Mouse (Mus musculus): ENCODE results near the gene Ciart.
"Not testable (repeated sequence)": the region's sequence is repeated elsewhere in the genome, so short reads cannot be mapped to it uniquely, and the experiment has no call there.

The Ciart gene

DNA sequence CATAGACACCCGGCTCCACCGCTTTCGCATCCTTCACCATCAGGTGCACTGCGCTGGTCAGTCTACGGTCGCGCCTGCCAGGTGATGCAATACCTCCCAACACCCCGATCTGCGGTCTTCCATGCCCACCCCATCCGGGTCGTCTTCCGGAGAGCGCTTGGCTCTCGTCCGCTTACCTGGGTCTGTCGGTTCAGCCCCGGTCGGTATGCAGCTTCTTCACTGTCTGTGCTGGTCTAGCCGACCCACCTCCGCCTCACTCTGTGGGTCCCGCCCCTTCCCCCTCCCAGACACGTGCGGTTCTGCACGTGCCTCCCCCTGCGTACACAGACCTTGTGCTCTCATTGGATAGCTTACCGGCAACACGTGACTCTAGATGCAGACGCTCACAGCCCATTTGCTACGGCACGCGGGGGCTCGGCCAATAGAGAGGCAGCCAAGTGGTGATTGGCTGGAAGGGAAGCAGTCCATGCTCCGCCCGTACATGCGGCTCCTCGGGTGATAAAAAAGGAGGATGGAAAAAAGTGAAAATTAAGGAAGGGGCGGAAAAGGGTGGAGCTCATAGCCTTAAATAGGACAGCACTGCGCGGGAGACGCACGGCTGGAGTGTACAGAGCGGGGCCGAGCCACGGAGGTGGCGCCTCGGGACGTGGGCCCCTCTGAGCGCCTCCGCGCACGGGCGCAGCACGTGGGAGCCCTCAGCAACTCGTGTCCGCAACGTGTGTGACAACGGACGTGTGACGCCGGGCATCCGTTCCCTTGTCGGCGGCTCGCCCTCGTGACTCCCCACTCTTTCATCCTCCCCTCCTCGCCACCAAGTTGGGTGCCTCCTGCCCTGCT is at the start of gene Ciart:
Ciart (minus strand) TSS at position 273 of the 837 bp plus-strand sequence.
- DNase-seq: peak; percentile 97

DNA sequence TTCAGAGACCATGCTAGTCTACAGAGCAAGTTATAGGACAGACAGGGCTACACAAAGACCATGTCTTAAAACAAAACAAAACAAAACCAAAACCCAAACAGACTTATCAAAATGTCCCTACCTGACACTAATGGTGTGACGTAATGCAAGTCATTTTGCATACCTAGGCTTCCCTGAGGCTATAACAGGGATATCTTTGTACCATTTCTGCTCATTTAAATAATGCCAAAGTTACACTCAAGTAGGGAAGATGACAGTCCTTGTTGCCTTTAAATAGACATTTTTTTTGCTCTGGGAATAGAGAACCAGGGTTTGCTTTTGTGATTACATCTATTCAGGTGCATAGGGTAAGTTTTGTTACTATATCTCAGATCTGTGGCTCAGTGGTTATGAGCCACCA is 49.4 kb upstream of the Ciart start:
- no peak for DNase-seq

DNA sequence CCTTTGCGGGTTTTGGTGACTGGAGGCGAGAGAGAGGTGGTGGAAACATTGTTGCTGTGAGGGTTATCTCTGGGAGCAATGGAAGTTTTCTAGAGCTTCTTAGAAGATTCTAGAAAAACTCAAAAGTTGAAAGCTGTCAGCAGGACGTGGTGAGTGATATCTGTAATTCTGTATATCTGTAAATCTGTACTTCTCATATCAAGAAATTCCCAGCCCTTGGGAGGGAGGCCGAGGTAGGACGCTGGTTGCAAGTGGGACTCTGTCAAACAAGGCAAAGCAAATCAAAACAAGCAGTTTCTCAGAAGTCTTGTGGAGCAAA is 48.4 kb upstream of the Ciart start:
- DNase-seq: no peak

DNA sequence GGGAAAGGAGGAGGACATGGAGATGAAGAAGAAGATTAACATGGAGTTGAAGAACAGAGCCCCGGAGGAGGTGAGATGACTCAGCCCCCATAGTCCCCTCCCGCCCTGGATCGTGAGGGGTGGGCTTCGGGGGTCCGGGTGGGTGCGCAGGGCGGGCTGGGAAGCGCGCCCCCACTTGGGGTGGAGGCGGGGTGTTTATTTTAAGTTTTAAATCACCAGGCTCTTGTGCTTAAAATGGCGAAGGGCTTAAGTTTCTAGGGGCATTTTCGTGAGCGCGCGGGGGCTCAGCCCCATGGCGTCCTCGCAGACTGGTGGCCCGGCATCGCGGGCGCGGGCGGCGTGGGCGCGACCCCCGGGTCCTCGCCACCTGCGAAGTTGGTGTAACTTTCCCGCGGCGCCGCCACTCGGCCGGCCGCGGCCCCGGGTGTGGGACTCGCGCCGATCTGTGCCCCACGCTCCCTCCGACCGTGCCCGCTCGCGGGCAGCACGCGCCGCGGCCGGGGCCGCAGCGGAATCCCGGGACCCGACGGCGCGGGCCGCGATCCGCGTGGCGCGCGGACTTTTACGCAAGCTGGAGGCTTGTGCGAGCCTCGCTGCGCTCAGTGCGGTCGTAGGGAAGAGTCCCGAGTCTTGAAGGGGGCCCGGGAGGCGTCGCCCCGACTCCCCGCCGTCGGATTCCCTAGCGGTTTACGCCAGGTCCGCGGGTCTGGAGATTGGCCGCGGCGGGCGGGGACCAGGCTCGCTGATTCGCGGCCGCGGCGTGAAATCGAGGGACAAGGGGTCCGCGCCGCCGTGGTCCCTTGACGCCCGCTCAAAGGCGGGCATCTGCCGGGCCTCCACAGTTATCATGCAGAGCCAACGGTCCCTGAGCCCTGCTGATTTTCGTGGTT is 47.8 kb upstream of the Ciart start:
- peak; percentile 66 to 67 for DNase-seq

DNA sequence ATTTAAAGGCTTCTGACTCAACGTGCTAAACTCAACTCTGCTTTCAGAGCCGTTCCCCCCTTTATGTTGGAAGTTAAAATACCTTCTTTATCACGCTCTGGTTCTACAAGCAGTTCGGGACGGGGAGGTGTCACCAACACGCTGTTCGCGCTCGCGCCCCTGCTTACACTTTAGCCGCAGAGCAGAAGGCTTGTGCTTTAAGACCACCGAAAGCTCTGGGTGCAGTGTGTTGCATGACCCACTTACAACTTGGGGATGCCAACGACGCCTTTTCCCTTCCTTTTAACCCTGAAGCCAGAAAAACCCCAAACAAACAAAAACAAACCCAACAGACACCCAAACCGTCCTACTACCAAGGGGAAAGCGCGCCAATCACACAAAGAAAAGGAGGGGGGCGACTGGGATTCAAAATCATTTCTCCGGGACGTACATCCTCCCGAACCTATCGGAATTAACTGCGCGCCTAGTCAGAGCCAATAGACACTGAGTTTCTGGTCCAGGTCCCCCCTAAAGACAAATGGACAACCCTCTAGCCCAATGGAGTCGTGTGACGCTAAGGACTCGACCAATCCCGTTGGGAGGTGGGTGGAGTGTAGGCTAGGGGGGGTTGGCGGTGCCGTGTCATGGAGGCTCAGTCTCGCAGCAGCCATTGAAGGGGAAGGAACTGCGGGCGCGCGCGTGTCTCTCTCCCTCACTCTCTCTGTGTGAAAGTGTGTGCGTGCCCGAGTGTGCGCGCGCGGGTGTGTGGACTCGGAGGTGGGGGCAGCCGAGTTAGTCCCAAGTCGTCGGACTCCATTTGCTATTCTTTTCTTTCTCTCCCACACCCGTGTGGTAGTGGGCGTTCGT is 46.8 kb upstream of the Ciart start, which contains the start of gene Anp32e:
Anp32e (plus strand) TSS at position 589 of the 846 bp plus-strand sequence.
- peak; percentile 98 to 99 for DNase-seq

DNA sequence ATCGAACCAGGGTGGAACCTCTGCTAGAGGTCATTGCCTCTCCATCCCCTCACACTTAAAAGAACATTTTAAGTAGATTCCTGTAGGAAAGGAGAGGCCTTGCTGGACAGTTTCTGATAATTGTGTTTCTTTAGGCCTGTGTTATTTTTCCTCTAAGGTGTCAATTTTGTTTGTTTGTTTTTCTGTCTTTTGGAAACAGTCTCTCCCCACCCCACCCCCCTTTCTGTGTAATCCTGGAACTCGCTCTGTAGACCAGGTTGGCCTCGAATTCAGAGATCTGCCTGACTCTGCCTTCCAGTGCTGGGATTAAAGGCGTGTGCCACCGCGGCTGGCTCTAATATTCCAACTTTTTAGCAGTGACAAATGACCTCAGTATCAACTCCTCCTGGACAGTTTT is 46.2 kb upstream of the Ciart start:
- DNase-seq: no peak

DNA sequence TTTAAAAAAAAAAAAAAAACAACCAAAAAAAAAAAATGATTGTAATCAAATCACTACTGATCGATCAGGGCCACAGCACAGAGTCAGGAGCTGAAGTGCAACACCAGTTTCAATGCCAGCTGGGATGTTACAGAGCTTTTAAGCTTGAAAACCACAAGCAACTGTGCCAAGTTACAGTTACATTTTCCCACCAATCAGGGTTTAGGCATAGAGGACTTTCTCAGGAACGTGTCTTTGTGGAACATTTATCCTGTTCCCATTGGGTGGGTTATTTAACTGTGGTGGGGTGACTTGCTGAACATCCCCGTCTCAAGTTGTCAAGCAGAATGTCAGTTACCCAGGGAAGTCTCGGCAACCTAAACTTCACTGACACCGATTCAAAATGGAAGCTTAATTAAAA is 43.0 kb upstream of the Ciart start:
- DNase-seq: no peak

DNA sequence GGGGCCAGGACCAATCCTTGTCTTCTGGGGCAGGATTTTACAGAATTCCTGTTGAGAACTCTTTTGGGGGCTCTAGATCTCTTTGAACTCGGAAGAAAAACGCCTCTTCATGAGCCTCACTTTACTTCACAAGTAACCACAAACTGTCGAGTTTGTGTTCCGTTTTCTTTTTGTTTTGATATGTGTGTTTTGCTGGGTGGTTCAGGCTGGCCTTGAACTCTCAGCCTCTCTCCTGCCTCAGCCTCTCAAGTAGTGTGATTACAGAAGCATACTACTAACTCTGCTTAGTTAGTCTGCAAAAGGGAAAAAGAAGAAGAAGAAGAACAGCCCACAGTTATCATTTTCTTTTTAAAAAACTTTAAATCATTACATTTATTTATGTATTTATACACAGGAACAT is 42.1 kb upstream of the Ciart start:
- DNase-seq: no peak

DNA sequence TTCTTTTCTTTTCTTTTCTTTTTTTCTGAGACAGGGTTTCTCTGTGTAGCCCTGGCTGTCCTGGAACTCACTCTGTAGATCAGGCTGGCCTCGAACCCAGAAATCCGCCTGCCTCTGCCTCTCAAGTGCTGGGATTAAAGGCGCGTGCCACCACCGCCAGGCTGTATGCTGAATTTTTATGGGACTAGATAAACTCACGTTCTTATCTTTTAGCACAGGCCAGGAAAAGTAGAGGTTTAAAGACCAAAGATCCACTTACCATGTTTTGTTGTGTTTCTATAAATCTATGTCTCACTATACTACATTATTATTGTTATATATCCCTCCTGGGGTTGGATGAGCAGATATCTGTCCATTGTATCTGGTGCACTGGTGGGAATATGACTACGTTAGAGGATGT is 41.4 kb upstream of the Ciart start:
- DNase-seq: not testable (repeated sequence)

DNA sequence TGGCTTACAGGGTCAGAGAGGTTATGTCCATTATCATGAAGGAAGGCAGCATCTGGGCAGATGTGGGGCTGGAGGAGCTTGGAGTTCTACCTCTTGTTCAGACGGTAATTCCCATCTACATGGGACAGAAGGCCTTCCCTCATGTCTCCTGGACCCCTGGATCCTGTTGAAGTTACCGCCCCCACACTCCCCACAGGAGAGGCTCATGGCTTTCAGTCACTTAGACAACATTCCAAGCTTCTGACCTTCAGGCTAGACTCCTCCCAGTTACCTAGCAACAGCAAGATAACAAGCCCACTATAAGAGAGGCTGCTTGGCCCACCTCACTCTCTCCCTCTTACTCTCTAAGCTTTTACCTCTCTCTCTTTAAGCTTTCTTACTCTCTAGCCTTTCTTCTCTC is 38.5 kb upstream of the Ciart start:
- not testable (repeated sequence) for DNase-seq

DNA sequence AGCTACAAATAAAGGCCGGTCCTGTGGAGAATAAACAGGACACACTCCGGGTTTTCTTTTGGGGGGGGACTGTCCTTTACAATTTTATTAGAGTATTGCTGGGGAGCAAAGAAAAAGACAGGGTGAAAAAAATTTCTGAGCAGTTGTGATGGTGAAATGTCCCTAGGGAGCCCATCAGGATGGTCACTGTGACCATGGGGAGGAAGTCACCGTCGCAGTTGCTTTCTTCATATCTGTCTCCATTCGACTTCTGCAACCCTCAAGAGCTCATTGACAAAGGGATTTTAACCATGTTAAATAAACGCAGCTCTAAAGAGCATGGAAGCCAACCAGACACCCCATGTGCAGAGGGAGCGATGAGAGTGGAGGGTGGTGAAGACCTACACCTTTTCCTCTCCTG is 34.7 kb upstream of the Ciart start:
- DNase-seq: no peak

DNA sequence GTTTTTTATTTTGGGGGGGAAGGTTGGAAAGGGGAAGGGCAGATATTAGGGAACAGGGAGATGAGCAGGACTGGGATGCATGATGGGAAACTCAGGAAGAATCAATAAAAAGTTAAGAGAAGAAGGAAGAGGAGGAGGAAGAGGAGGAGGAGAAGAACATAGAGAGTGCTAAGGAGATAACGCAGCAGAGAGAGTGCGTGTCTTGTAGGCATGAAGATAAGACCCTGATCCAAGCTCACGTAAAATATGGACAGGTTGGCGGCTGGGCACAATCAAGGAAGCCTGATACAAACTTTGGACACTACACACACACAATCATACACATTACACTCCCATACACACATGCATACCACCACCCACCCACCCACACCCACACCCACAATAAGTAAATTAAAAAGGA is 32.7 kb upstream of the Ciart start:
- no peak for DNase-seq

DNA sequence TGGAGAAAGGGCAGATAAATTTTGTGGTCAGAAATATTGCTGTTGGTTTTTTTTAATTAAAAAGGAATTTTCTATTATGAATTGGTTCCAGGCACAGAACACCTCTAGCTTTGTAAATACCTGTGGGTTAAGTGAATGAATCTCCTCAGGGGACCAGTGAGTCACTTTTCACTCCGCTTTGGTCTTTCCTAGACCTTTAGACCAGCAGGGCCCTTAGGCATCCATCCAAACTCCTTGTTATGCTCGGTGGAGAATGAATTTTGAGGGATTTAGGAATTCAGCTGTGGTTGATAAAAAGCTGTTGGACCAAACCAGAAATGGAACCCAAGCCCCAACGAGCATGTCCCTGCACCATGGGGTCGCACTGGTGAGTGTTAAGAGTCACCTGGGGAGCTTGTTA is 25.6 kb upstream of the Ciart start:
- no peak for DNase-seq

DNA sequence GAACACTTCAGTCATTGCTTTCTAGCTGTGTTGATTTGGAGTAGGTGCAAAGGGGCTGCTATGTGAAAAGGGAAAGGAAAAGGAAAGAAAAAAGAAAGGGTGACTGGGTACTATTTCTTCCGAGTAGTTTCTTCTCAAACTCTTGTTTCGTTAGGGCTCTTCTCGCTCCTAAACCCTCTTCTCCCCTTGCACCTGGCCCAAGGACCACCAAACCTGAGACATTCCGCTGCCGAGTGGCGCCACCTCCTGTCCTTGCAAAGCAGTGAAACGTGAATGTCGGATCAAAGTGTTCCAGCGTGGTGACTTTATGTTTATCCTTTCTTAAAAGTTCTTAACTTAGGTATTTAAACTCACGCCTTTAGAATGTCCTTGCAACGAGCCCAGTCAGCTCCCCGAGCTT is 24.8 kb upstream of the Ciart start:
- peak; percentile 76 to 80 for DNase-seq

DNA sequence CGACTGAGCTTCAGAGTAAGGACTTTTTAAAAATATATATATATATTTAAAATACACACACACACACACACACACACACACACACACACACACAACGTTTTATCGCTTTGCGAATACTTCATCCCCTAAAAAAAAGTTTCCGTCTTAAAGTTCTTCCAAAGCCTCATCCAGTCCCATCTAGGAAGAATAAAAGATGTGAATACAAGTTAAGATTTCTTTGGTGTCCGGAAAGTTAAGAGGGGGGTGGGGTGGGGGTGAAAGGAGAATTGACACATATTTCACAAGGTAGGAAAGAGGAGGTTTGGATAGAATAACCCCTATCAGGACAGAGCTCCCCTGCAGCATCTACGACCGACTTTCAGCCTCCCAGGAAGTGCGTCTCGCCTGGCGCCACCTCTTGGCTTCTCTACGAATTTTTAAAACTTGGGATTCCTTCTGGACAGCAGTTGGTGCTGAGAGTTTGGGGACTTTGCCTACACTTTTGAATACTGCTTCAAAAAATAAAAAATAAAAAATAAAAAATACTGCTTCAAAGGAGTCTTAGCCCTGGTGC is 24.0 kb upstream of the Ciart start:
- peak; percentile 62 to 64 for DNase-seq

DNA sequence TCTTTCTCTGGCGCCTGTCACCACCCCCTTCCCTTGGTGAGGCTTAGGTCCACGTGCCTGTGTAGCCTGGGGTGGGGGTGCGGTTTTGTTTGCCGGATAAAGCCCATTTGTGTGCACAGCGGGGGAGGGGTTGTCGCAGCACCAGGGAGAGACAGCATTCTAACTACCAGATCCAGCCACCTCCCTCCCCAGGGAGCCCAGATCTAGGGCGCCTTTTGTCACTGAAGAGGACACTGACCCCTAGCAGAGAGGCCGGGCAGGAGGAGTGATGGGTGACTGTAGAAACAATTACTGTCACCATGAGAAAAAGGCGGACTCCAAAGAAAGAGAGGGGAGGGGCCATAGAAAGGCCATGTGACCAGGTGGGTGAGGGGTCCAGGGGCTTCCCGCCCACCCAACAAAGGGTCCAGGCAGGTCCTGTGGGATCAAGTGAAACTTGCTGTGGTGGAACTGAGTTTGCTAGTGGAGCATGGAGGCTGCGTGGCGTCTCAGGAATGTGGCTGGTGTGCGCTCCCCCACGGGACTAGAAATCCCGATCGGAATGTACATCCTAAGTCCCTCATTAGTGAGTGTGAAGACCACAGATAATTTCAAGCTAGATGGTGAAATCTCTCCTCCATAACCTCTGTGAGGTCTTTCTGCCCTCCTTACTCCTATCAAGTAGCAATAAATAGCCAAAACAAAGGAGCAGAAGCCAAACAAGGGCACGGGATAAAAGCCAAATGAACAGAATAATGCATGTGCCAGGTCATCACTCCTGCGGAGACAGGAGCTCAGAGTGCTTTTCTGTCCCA is 23.3 kb upstream of the Ciart start:
- DNase-seq: peak; percentile 43 to 60

DNA sequence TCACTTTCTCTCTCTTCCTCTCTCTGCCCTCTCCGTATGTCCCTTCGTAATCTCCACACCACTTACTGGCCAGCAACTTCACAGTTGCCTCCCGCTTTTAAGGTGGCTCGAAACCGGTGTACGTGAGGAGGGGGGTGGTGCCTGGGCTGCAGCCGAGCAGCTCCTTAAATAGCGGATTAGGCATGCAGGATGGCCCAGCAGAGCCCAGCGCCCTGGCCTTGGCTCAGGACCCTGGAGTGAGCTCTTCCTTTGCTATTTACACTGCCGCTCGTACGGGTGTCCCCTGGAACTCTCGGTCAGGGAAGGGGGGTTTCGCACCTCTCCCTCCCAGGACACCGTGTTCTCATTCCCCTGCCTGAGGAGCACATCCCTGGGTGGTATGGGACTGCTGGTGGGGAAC is 22.5 kb upstream of the Ciart start, which contains the start of gene Car14:
Car14 (minus strand) TSS at position 124 of the 400 bp plus-strand sequence.
- DNase-seq: no peak

DNA sequence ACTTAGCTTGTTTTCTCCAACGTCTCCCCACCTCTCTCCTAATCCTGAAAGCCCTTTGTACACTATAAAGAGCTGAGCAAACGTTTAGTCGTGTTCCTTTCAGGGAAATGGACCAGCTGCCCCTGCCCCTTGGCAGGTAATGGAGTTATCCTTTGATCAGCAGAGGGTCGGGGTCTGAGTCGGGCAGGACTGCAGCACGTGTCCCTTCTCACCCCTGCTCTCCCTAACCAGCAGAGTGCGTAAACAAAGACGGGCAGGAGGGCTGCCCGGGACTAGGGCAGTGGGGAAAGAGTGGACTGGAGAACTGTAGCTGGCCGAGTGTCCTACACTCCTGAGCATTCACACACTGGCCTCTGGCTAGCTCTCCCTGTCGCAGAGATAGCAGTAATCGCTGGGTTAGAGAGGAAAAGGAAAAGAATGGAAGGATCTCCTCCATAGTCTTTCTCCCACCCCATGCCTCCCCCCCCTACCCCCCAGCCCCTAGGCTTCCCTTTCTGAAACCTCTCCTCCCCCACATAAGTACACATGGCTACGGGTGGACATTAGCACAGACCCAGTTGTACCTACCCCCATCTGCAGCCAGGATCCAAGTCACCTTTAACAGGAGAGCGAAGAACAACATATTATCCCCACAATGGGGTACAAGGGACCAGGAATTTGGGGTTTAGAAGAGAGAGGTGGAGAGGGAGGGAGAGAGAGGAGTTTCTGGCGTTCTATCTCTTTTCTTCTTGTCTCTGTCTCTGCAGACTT is 21.9 kb upstream of the Ciart start:
- no peak for DNase-seq

DNA sequence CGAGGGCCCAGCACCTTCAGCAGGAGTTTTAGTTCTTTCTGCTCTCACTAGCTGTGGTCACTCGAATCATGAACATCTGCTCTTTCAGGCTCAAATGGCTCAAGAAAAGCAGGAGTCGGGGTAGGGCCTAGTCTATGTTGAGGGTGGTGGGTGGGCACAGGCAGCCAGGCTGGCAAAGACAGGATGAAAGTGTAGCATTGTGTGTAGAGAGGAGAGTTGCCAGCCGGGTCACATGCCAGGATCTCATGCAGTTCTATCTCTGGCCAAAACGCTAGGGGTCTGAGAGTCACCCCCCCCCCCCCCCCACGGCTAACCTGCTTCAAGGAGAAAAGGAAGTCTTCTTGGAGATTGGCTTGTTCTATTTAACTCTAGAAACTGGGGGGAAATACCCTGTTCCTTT is 20.6 kb upstream of the Ciart start:
- DNase-seq: peak in 1 of 2 experiments; percentile 33

DNA sequence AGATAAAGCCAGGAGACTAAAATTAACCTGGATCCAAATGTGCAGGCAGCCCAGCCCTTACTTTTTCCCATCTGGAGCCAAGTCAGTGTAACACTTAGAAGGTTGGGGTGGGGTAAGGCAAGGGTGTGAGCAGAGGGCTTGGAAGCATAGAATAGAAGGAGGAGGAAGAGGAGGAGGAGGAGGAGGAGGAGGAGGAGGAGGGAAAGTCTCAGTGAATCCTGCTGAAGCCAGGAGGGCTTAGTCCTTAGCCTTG is 20.2 kb upstream of the Ciart start:
- no peak for DNase-seq

All from cerebellum, postnatal 10 days (tissue).